Mouse (Mus musculus) kidney, adult 2 months (tissue): ENCODE results near the gene Fbxw11.

Experiments used
- CTCF ChIP-seq: fragments of 200-500 bp; conservative IDR thresholded peaks from 2 replicates; pipeline ENCODE4 v1.5.1; 2011; ENCODE audit warnings: low read depth, mild to moderate bottlenecking, control low read depth, low read length, moderate library complexity, mixed read lengths; ENCODE audit not compliant: insufficient read depth, insufficient read length
- POLR2A ChIP-seq: fragments of 200-500 bp; IDR thresholded peaks from one replicate; pipeline ENCODE4 v1.6.1; 2011; ENCODE audit warnings: low read depth, low read length, control low read depth

- TF ChIP-seq POLR2A (no peak), CTCF (no peak)
These were observed 73.4 kb downstream of the Fbxw11 start for GRCm38 (mm10) chr11:32715970-32716369.
